Mouse (Mus musculus) midbrain, embryonic 11.5 days (tissue): ENCODE measurements around the gene Tcte2. TPM values are rescaled to one million over a fixed set of nuclear protein-coding genes. Genes with fewer than 3 reads are reported as not detected.
"Not testable (repeated sequence)": the region's sequence is repeated elsewhere in the genome, so short reads cannot be mapped to it uniquely, and the experiment has no call there.

Source experiments
- ATAC-seq: fragments of 200-750 bp; cut with Nextera tagmentation; 2 replicates; pipeline ENCODE4 v1.8.0; 2017; ENCODE audit warnings: moderate TSS enrichment, moderate library complexity; ENCODE audit not compliant: low FRiP score
- DNase-seq: peaks from one replicate; pipeline ENCODE4 v3.0.0; 2015; ENCODE audit warnings: low spot score; ENCODE audit errors: missing footprints
- H3K27ac ChIP-seq: fragments of 300-500 bp; sonication (generic); 2 replicates; pipeline ENCODE4 v1.5.1; 2014; ENCODE audit warnings: low read depth, low read length
- H3K27me3 ChIP-seq: fragments of 300-500 bp; sonication (generic); 2 replicates; pipeline ENCODE4 v1.6.1; 2014; ENCODE audit warnings: mild to moderate bottlenecking, low read length, moderate library complexity, mixed read lengths; ENCODE audit not compliant: control insufficient read depth, insufficient read depth
- H3K36me3 ChIP-seq: fragments of 300-500 bp; sonication (generic); 2 replicates; pipeline ENCODE4 v1.6.1; 2014; ENCODE audit warnings: mild to moderate bottlenecking, low read length, moderate library complexity, mixed read lengths; ENCODE audit not compliant: control insufficient read depth, insufficient read depth
- H3K4me1 ChIP-seq: fragments of 300-500 bp; sonication (generic); 2 replicates; pipeline ENCODE4 v1.6.1; 2014; ENCODE audit warnings: low read length; ENCODE audit not compliant: control insufficient read depth, insufficient read depth
- H3K4me2 ChIP-seq: fragments of 300-500 bp; sonication (generic); 2 replicates; pipeline ENCODE4 v1.6.1; 2014; ENCODE audit warnings: mild to moderate bottlenecking, moderate library complexity
- H3K4me3 ChIP-seq: fragments of 300-500 bp; sonication (generic); 2 replicates; pipeline ENCODE4 v1.5.1; 2014; ENCODE audit warnings: low read depth, low read length
- H3K9ac ChIP-seq: fragments of 300-500 bp; sonication (generic); 2 replicates; pipeline ENCODE4 v1.6.1; 2014; ENCODE audit warnings: low read length
- H3K9me3 ChIP-seq: fragments of 300-500 bp; sonication (generic); 2 replicates; pipeline ENCODE4 v1.6.1; 2016; ENCODE audit warnings: low read length; ENCODE audit not compliant: control insufficient read depth
- WGBS: fragments of 180-500 bp; shearing (Covaris S2); extraction: QIAGEN DNeasy Blood & Tissue Kit; methylation state at CpG from one replicate; pipeline ENCODE4 v1.1.7; 2014; 5-methylcytosine and 5-hydroxymethylcytosine counted together
- polyA plus RNA-seq: library from polyadenylated mRNA; unstranded; fragments of >200 nt; fragmentation: Nextera tagmentation; extraction: Ambion mirVana; gene quantifications from 2 replicates; pipeline ENCODE4 v1.2.1, GENCODE M21; 2014

The Tcte2 gene
- polyA plus RNA-seq, 1 experiment from 2014 or later: 5.8 TPM

GRCm38 (mm10) chr17:13769256-13769655 lies 7.6 kb upstream of the Tcte2 start:
- H3K9ac ChIP-seq: no peak overlapping the region
- no peak for ATAC-seq
- H3K4me2 ChIP-seq: no peak overlapping the region
- whole genome bisulfite sequencing: 93% methylated on average over 3 of the region's 3 CpGs
- no peaks in the 10 kb centered on the region for H3K36me3 ChIP-seq
- no peaks in the 10 kb centered on the region for H3K27me3 ChIP-seq
- peak; percentile 82 for DNase-seq
- H3K4me1 ChIP-seq: no peaks in the 10 kb centered on the region
- H3K9me3 ChIP-seq: no peaks in the 10 kb centered on the region
- no peak overlapping the region for H3K4me3 ChIP-seq
- no peak overlapping the region for H3K27ac ChIP-seq

GRCm38 (mm10) chr17:13768531-13768930 lies 6.9 kb upstream of the Tcte2 start:
- no peak overlapping the region for H3K4me3 ChIP-seq
- WGBS: 92% methylated on average over 1 of the region's 1 CpGs
- no peaks in the 10 kb centered on the region for H3K9me3 ChIP-seq
- no peak overlapping the region for H3K9ac ChIP-seq
- no peak for ATAC-seq
- H3K27ac ChIP-seq: no peak overlapping the region
- no peaks in the 10 kb centered on the region for H3K27me3 ChIP-seq
- H3K36me3 ChIP-seq: no peaks in the 10 kb centered on the region
- H3K4me2 ChIP-seq: no peak overlapping the region
- H3K4me1 ChIP-seq: no peaks in the 10 kb centered on the region
- DNase-seq: no peak

GRCm38 (mm10) chr17:13764911-13765310 lies 3.3 kb upstream of the Tcte2 start:
- H3K4me3 ChIP-seq, H3K27me3 ChIP-seq, H3K4me2 ChIP-seq, H3K27ac ChIP-seq, H3K9ac ChIP-seq, ATAC-seq, H3K36me3 ChIP-seq, H3K9me3 ChIP-seq, DNase-seq, H3K4me1 ChIP-seq: not testable (repeated sequence)
- 100% methylated on average over 2 of the region's 2 CpGs for WGBS

GRCm38 (mm10) chr17:13763819-13764218 lies 2.2 kb upstream of the Tcte2 start:
- Histone ChIP-seq H3K4me1 (peaks cover 8% of the 10 kb centered on the region), H3K4me3 (no peak overlapping the region), H3K27ac (no peak overlapping the region), H3K9me3 (no peaks in the 10 kb centered on the region), H3K4me2 (no peak overlapping the region), H3K27me3 (no peaks in the 10 kb centered on the region), H3K9ac (no peak overlapping the region), H3K36me3 (no peaks in the 10 kb centered on the region)
- 91% methylated on average over 1 of the region's 1 CpGs for WGBS
- ATAC-seq (no peak), DNase-seq (no peak)

GRCm38 (mm10) chr17:13760675-13761178 lies 898 bp downstream of the Tcte2 start:
- 1% methylated on average over 26 of the region's 72 CpGs for WGBS
- Histone ChIP-seq H3K4me2 (peak overlapping the region; percentile 99), H3K4me3 (peak overlapping the region; percentile 95), H3K27me3 (no peaks in the 10 kb centered on the region), H3K9me3 (no peaks in the 10 kb centered on the region), H3K27ac (peak overlapping the region; percentile 94), H3K36me3 (no peaks in the 10 kb centered on the region), H3K9ac (peak overlapping the region; percentile 92), H3K4me1 (peaks cover 12% of the 10 kb centered on the region)
- peak; percentile 87 for DNase-seq
- peak; percentile 68 for ATAC-seq

- Histone ChIP-seq H3K9me3 (no peaks in the 10 kb centered on the region), H3K36me3 (no peaks in the 10 kb centered on the region), H3K27ac (peak within 1 kb of the TSS; percentile 94), H3K27me3 (no peaks in the 10 kb centered on the region), H3K4me1 (peaks cover 12% of the 10 kb centered on the region), H3K4me2 (peak within 1 kb of the TSS; percentile 99), H3K9ac (peak within 1 kb of the TSS; percentile 92), H3K4me3 (peak within 1 kb of the TSS; percentile 95)
- WGBS: under 1% methylated on average over 70 of the region's 108 CpGs
- DNase-seq (peak; percentile 98), ATAC-seq (peak; percentile 92)
Observed at GRCm38 (mm10) chr17:13759853-13760627, 1.6 kb downstream of the Tcte2 start, which contains the start of gene Afdn. TSS of gene Afdn (plus strand) at chr17:13760539.

GRCm38 (mm10) chr17:13759156-13759852 lies 2.3 kb downstream of the Tcte2 start:
- peak overlapping the region; percentile 92 for H3K9ac ChIP-seq
- peak overlapping the region; percentile 95 for H3K4me3 ChIP-seq
- DNase-seq (peak; percentile 93), ATAC-seq (no peak)
- WGBS: 7% methylated on average over 13 of the region's 13 CpGs
- H3K27ac ChIP-seq: peak overlapping the region; percentile 94
- H3K27me3 ChIP-seq: no peaks in the 10 kb centered on the region
- H3K4me2 ChIP-seq: peak overlapping the region; percentile 99
- no peaks in the 10 kb centered on the region for H3K36me3 ChIP-seq
- H3K9me3 ChIP-seq: no peaks in the 10 kb centered on the region
- H3K4me1 ChIP-seq: peaks cover 12% of the 10 kb centered on the region

GRCm38 (mm10) chr17:13758586-13758985 lies 3.0 kb downstream of the Tcte2 start:
- Histone ChIP-seq H3K27ac (peak overlapping the region; percentile 94), H3K27me3 (no peaks in the 10 kb centered on the region), H3K9me3 (no peaks in the 10 kb centered on the region), H3K4me3 (peak overlapping the region; percentile 95), H3K4me1 (peaks cover 12% of the 10 kb centered on the region), H3K4me2 (peak overlapping the region; percentile 99), H3K36me3 (no peaks in the 10 kb centered on the region), H3K9ac (peak overlapping the region; percentile 92)
- ATAC-seq (no peak), DNase-seq (no peak)
- WGBS: 28% methylated on average over 7 of the region's 7 CpGs

GRCm38 (mm10) chr17:13754940-13755339 lies 6.7 kb downstream of the Tcte2 start:
- ATAC-seq (no peak), DNase-seq (no peak)
- no peak overlapping the region for H3K4me2 ChIP-seq
- 71% methylated on average over 6 of the region's 6 CpGs for WGBS
- no peak overlapping the region for H3K4me3 ChIP-seq
- no peak overlapping the region for H3K27ac ChIP-seq
- no peaks in the 10 kb centered on the region for H3K27me3 ChIP-seq
- H3K36me3 ChIP-seq: no peaks in the 10 kb centered on the region
- H3K9ac ChIP-seq: no peak overlapping the region
- H3K9me3 ChIP-seq: no peaks in the 10 kb centered on the region
- H3K4me1 ChIP-seq: peaks cover 8% of the 10 kb centered on the region; the same call in 1 of the 2 replicates
